Mouse (Mus musculus): ENCODE data around the gene Ift52.

The Ift52 gene

DNA sequence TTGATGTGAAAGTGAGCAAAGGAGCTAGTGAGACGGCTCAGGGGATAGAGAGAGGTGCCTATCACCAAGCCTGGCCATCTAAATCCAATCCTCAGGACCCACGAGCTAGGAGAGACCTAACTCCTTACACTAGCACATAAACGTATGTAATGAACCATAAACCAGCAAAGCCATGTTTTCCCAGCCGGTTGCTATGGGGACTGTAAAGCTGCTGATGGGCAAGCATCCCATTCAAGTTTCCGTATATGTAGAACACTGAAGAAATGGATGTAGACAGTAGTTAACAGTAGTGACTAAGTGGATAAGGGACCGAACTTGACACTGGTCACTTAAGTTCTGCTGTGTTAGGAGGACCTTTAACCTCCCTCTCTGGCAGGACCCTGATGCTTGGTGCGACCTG lies 56.9 kb downstream of the Ift52 start:
- no peak for DNase-seq (ENCODE audit: low spot score in 2 of 2)

DNA sequence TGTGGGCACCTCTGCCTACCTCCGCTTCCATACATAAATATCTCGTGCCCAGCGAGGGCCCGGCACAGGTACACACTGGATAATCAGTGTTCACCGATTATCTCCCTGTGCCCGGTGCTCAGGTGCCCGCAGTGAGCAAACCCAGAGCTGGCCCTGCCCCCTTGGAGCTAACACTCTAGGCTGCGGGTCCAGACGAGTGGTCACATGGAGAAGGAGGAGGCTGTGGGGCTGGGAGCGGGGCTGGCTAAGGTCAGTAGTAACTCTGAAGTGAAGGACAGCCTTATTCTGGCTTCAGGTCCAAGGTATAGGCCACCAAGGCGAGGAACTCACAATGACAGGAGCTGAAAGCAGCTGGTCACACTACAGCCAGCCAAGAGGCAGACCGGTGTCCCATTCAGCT lies 57.7 kb downstream of the Ift52 start:
- no peak for DNase-seq (ENCODE audit: low spot score in 2 of 2)

DNA sequence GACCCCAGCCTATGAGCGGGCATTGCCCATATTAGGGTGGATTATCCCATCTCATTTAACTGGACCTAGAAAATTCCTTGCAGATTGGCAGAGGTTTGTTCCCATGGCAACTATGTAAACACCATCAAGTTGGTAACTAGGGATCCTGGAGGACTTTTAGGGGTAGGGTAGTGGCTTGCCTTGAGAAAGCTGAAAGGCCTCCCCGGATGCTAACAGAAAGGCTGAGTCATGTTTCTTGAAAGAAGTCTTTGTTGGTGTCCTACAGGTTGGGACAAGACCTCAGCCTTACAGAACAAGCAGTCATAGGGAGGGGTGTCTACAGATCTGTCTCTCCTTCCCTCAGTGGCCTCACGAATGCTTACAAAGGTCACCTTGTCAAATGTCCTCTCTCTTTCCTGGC lies 58.1 kb downstream of the Ift52 start:
- DNase-seq (ENCODE audit: low spot score in 2 of 2): no peak

DNA sequence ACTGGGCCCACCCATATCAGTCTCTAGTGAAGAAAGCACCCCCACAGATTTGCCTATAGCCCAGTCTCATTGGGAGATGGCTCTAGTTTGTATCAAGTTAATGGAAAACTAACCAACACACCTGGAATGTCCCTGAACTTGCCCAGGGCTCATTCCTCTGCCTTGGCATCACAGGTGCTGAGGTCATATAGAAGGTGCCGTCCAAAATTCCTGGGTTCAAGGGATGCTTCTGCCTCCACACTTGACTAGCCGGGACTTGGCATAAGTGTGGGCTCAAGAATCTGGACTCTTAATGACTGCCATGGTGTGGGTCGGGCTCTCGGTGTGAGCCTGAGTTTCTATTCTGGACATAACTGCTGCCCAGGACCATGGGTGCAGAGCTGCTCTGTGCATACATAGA lies 61.9 kb downstream of the Ift52 start:
- DNase-seq (ENCODE audit: low spot score in 2 of 2): no peak

DNA sequence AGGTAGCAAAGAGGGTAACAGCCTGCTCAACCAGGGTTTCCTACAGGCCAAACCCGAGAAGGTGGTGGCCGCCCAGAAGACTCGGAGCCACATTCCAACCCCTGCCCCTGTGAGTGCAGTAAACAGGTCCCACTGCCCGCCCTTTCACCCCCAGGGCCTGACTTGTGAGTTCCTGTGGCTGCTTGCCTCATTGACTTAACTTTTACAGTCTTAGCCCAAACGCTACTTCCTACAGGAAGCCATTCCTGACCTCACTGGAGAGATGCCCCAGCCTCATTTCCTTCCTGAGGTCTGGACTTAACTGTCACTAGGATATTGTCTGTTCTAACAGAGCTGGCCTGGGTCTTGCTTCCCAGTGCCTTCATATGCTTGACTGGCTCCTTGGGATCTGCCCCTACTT lies 65.4 kb downstream of the Ift52 start:
- DNase-seq (ENCODE audit: low spot score in 2 of 2): no peak

DNA sequence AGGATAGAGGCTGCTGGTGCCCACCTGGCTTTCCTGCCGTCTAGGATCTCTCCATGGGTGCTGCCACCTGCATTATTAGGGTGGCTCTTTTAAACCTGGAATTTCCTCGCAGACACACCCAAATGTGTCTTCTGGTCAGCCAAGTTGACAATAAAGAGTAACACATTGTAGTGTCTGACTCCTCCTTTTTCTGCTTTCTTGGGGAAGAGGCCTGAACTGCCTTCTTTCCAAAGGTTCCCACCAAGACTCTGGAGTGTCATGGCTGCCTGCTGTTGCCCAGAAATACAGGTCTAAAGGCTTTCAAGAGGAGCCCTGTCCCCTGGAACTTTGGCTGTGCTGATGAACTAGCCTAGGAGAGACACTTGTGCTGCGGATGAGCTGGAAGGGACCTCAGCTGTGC lies 67.4 kb downstream of the Ift52 start:
- DNase-seq (ENCODE audit: low spot score in 2 of 2): no peak

DNA sequence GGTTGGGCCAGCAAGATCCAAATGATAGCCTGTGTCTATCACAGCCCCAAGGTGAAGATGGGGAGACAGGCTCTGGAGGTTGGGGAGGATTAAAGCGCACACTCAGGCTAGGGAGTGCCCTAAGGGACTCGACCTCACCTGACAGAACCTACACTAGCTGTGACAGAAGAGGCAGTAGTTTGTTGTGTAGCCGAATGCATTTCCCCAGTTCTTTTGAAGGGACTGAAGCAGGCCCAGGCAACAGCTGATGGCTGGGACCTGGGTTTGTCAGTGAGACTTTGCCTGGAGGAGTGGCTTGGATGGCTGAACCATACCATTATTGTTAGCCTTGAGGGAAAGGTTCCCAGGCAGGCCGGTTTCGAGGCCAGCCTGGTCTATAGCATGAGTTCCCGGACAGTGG lies 67.9 kb downstream of the Ift52 start:
- no peak for DNase-seq (ENCODE audit: low spot score in 2 of 2)

DNA sequence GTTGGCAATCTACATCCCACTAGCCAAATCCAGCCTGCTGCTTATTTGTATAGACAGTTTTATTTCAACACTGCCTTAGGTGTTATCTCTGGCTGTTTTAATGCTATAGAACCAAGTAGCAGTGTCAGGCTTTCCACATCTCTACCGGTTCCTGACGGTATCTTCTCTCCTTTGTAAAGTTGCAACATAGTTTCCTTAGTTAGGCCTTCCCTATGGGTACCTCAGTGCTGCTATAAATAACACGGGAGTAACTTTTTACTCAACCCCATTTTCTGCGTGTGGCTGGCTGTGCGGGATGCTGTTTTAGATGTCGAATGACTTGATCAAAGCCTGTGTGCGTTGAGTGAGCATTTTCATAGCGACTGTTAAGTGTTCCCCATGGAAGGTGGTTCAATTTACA lies 69.4 kb downstream of the Ift52 start:
- DNase-seq (ENCODE audit: low spot score in 2 of 2): no peak

DNA sequence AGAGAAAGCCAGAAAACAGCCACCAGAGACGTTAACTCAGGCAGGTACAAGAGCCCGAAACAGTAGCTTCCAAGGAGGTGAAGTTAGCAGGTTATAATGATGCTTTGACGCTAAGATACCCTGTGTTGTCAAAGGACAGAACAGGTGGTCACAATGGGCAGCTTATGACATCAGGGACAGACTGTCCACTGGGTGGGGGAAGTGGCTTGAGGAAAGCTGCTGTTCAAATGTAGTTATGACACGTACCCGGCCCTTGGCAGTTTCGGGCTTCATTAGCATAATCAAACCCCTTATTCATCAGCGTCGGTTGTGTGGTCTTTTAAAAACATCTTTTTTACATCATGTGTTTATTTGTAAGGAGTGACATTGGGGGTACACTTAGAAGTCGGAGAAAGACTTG lies 70.6 kb downstream of the Ift52 start, which contains the start of gene Gtsf1l:
TSS of gene Gtsf1l (minus strand) at position 128 of the 400 bp plus-strand sequence.
- no peak for DNase-seq (ENCODE audit: low spot score in 2 of 2)

DNA sequence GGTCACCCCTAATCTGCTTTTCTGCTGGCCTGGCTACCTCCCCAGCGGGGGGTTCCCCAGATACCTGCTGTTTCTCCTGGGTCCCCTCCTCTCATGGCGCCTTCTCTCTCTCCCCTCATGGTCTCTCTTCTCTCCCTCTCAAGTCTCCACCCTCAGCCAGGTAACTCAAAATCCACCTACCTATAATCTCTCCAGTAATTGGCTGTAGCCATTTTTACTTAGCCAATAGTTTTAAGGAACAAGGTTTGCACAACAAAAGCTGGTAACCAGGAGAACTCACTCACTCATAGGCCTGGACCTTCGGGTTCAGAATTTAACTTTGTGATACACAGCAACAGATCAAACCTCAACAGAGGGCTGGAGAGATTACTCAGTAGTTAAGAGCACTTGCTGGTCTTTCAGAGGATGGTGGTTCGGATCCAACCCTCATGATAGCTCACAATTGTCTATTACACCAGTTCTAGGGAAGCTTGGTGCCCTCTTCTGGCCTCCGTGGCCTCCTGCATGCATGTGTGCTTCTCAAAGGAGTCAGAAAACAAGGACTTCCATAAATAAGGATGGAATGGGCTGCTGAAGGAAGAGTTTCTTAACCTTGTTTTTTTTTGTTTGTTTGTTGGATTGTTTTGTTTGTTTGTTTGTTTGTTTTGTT lies 72.4 kb downstream of the Ift52 start:
- no peak for DNase-seq (ENCODE audit: low spot score in 2 of 2)

DNA sequence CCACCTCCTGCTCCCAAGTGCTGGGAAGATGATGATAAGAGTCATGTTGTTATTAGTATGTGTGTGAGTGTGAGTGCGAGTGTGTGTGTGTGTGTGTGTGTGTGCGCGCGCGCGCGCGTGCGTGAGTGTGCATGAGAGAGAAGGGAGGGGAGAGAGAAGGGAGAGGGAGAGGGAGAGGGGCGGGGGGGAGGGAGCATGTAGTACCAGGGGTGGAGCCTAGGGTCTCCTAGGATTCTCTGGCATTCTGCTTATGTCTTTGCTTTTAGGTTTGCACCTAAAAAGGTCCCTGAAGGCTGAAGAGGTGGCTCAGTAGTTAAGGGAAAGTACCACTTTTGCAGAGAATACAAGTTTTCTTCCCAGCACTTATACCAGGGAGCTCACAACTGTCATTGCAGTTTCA lies 77.8 kb downstream of the Ift52 start:
- no peak for DNase-seq (ENCODE audit: low spot score in 2 of 2)

Data from cerebellum, postnatal 4 days (tissue).